Comparison of ENCODE assay signal across 17 mouse cellular contexts in the genomic region with DNA sequence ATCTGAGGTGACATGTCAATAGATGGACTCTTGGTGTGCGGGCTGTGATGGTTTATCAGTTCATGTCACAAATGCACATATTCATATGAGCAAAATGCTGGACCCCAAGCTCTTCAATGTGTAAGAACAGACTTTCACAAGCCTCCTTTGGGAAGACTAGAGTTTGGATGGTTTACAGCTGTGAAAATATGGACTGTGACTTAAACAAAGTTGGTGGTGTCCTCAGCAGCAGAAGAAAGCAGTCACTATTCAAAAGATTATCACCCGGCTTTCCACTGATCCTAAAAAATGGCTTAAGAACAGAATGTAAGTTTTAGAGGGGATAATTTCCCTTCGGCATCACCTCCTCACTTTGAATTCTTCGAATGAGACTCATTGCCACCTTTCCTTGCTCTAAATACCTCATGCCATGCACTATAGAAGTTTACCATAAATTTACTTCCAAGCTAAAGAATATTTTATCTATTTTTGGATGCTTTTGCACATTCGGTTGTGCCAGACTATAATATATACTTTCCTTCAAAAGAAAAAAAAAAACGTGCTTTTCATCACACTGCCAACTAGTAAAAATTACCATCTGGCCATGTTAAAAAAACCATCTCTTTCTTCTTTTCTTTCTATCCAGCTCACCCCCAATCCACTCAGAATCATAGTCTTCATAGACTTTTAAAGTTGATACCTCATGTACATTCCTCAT.
"Had no signal": no experiment of that assay in that cellular context is flagged by ENCODE, and none has a peak within 500 bp of the region (broad histone marks: within the 10 kb centered on the region; RNA-seq: fewer than 3 reads in every experiment).

No protein-coding gene starts in this region.

- H3K36me3 ChIP-seq: lung, embryonic 15.5 days; midbrain, embryonic 12.5 days; midbrain, embryonic 15.5 days; neural tube, embryonic 12.5 days; stomach, embryonic 15.5 days had no signal

- H3K4me3 ChIP-seq: lung, embryonic 15.5 days; megakaryocyte, embryonic 14.5 days; midbrain, embryonic 12.5 days; midbrain, embryonic 15.5 days; neural tube, embryonic 12.5 days; stomach, embryonic 15.5 days had no signal

- H3K4me2 ChIP-seq: lung, embryonic 15.5 days; midbrain, embryonic 12.5 days; midbrain, embryonic 15.5 days; neural tube, embryonic 12.5 days; stomach, embryonic 15.5 days had no signal

- H3K27ac ChIP-seq: lung, embryonic 15.5 days; macrophage; midbrain, embryonic 12.5 days; midbrain, embryonic 15.5 days; neural tube, embryonic 12.5 days; stomach, embryonic 15.5 days; stomach, postnatal 0 days had no signal

- H3K27me3 ChIP-seq: lung, embryonic 15.5 days; megakaryocyte, embryonic 14.5 days; midbrain, embryonic 12.5 days; midbrain, embryonic 15.5 days; neural tube, embryonic 12.5 days; stomach, embryonic 15.5 days had no signal

- H3K9me3 ChIP-seq: lung, embryonic 15.5 days; megakaryocyte, embryonic 14.5 days; midbrain, embryonic 12.5 days; midbrain, embryonic 15.5 days; neural tube, embryonic 12.5 days; stomach, embryonic 15.5 days had no signal

- ATAC-seq: liver, postnatal 0 days; lung, postnatal 0 days; midbrain, embryonic 15.5 days had no signal

- H3K4me1 ChIP-seq: lung, embryonic 15.5 days; megakaryocyte, embryonic 14.5 days; midbrain, embryonic 12.5 days; midbrain, embryonic 15.5 days; neural tube, embryonic 12.5 days; stomach, embryonic 15.5 days had no signal

- H3K9ac ChIP-seq: liver, postnatal 0 days; lung, embryonic 15.5 days; midbrain, embryonic 12.5 days; midbrain, embryonic 15.5 days; neural tube, embryonic 12.5 days; stomach, embryonic 15.5 days had no signal

- DNase-seq: liver, postnatal 0 days; lung, adult 2 months; lung, postnatal 14 days; lung, postnatal 36 days; right cerebral cortex, postnatal 14 days; thymus, adult 18-20 months; thymus, postnatal 14 days; thymus, postnatal 36 days had no signal
